Mouse (Mus musculus) inflammation-experienced regulatory T-cells (primary cell): ENCODE measurements around the gene Daw1. TPM values are rescaled to one million over a fixed set of nuclear protein-coding genes. Genes with fewer than 3 reads are reported as not detected.

ENCODE experiments used
- polyA plus RNA-seq, 2 experiments: library from polyadenylated mRNA; unstranded; fragments of 100-300 nt; shearing (Covaris generic); gene quantifications; one replicate each; pipeline ENCODE4 v1.2.1; 2017

The Daw1 gene
- polyA plus RNA-seq: under 1 TPM in 1 of 2 experiments, not detected in 1; 0.35 TPM

DNA sequence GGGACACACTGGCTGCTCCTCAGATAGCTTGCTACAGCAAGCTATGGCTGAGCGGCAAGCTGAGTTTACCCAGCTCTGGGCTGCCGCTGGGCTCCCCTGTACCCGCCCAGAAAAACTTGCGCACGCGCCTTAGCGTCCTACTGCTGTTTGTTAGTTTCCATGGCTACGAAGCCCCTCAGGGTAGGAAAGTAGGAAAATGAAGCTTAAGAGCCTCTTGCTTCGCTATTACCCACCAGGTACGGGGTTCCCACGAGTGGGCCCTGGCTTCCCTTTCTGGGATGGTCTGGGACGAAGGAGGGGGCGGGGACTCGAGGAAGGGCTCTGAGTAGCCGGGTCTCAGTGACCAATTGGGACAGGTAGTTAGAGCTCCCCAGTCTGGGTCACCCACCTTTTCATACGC, at the start of gene Daw1:
Gene Daw1, plus strand, starts transcription at position 150 of the 400 bp plus-strand sequence.

DNA sequence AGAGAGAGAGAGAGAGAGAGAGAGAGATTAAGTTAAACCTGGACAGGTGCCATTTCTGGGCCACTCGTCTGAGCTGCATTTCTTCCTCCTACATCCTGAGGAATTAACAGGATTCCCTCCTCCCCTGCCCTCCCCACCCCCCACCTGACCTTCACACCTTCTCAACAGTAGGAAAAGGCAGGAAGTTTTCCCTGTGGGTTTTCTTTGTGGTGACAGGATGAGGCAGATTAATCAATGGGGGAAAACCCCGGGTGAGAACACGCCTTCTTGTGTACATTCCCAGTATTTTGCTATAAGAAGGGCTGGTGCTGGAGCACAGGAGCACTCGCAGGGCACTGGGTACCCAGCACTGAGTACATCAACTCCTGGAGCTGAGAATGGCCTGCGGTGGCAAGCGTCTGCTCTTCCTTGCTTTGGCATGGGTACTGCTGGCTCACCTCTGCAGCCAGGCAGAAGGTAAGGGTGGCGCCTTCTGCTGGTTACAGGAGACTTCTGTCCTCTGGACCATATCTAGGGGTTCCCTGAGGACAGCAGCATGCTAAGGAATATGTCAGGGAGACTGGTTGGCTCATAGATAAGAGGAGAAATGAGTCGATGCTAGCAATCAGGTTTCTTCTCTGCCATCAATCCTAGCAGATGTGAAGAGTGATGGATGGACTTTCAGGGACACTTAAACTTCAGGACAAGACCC, 43.0 kb upstream of the Daw1 start, which contains the start of gene Ccl20:
Gene Ccl20, plus strand, starts transcription at position 320 of the 691 bp plus-strand sequence.

Other genes starting within 250 kb of the Daw1 start
- under 1 TPM in 1 of 2 experiments, not detected in 1; 0.50 TPM for gene A030005L19Rik, start 246.4 kb upstream of the Daw1 start, polyA plus RNA-seq
- gene A030014E15Rik, start 234.8 kb upstream of the Daw1 start, polyA plus RNA-seq: not detected
- gene Gm6217, start 228.4 kb upstream of the Daw1 start, polyA plus RNA-seq: not detected
- gene A030003K21Rik, start 216.4 kb upstream of the Daw1 start, polyA plus RNA-seq: not detected
- gene Gm7544, start 203.7 kb upstream of the Daw1 start, polyA plus RNA-seq: 1 to 10 TPM in 1 of 2 experiments, not detected in 1; 1.4 TPM
- gene Gm47955, start 199.5 kb upstream of the Daw1 start, polyA plus RNA-seq: not detected
- gene Gm47959, start 159.2 kb upstream of the Daw1 start, polyA plus RNA-seq: 1 to 10 TPM in 1 of 2 experiments, not detected in 1; 1.0 TPM
- gene Slc19a3, start 121.3 kb upstream of the Daw1 start, polyA plus RNA-seq: not detected
- gene Krtap28-10, start 117.3 kb upstream of the Daw1 start, polyA plus RNA-seq: not detected
- under 1 TPM in 1 of 2 experiments, not detected in 1; 0.46 TPM for gene Gm47969, start 114.8 kb upstream of the Daw1 start, polyA plus RNA-seq
- under 1 TPM; 0.19 to 0.75 TPM for gene A030005K14Rik, start 100.4 kb upstream of the Daw1 start, polyA plus RNA-seq
- not detected for gene Krtap28-13, start 98.8 kb upstream of the Daw1 start, polyA plus RNA-seq
- gene Ccl20, start 43.0 kb upstream of the Daw1 start, polyA plus RNA-seq: not detected
- 1 to 10 TPM in 1 of 2 experiments, under 1 TPM in 1; 0.16 to 2.2 TPM for gene Sphkap, start 248.4 kb downstream of the Daw1 start, polyA plus RNA-seq